Mouse (Mus musculus) left cerebral cortex, adult 2 months (tissue): ENCODE measurements around the gene Tns4. TPM values are rescaled to one million over a fixed set of nuclear protein-coding genes. Genes with fewer than 3 reads are reported as not detected.

Experiments
- DNase-seq, 2 experiments: peaks; one replicate each; pipeline ENCODE4 v3.0.0; 2021 to 2022; ENCODE audit warnings: low spot score in 2 of 2, mixed read lengths in 1 of 2; ENCODE audit errors: extremely low spot score in 1 of 2
- H3K27ac ChIP-seq: fragments of 200-600 bp; 2 replicates; pipeline ENCODE4 v1.8.1; 2022
- H3K4me3 ChIP-seq: fragments of 200-600 bp; 2 replicates; pipeline ENCODE4 v1.8.1; 2022
- CTCF ChIP-seq: fragments of 200-600 bp; IDR thresholded peaks from 2 replicates; pipeline ENCODE4 v1.8.1; 2022; ENCODE audit warnings: antibody characterized with exemption, mild to moderate bottlenecking, moderate library complexity
- intact Hi-C: fragments of 180-260 bp; cut with DNase I; formaldehyde crosslinking; loops from one replicate; pipeline ENCODE4 v1.15.1; 2025
- long read RNA-seq, 2 experiments: library from polyadenylated mRNA; stranded (forward); transcript quantifications; one replicate each; pipeline ENCODE4 v2.0.0; 2021; ENCODE audit warnings: borderline mapping rate in 2 of 2
- total RNA-seq, 2 experiments: library from RNA; stranded (reverse); gene quantifications; 2 replicates each; pipeline ENCODE4 v1.2.3; 2021

The Tns4 gene
- 1 to 10 TPM in 1 of 2 experiments, under 1 TPM in 1; 0.19 to 1.1 TPM for total RNA-seq
- long read RNA-seq, experiment 1, partial matches to known transcripts = 1 of 2 reads
- long read RNA-seq, experiment 1, other reads (novel, unspliced or antisense) = 1 of 2 reads
- long read RNA-seq, experiment 2, partial matches to known transcripts = 1 of 1 reads
- long read RNA-seq, experiment 2, other reads (novel, unspliced or antisense) = 0 of 1 reads

- no peak for TF ChIP-seq CTCF
Observed at GRCm38 (mm10) chr11:99089077-99089601, at the start of gene Tns4. Gene Tns4 (minus strand): TSS chr11:99089306.

GRCm38 (mm10) chr11:99137385-99137784, 48.3 kb upstream of the Tns4 start:
- Histone ChIP-seq H3K4me3 (no peak overlapping the region), H3K27ac (no peak overlapping the region)
- TF ChIP-seq CTCF = no peak
- intact Hi-C loops = no loop called here
- DNase-seq = no peak

More at GRCm38 (mm10) chr11:99089077-99089601, at the start of gene Tns4:
- no peak within 1 kb of the TSS for H3K4me3 ChIP-seq
- peak within 1 kb of the TSS; percentile 9; the same call in 1 of the 2 replicates for H3K27ac ChIP-seq
- DNase-seq = no peak
- intact Hi-C loops = no loop called here

GRCm38 (mm10) chr11:99136961-99137360, 47.9 kb upstream of the Tns4 start:
- Histone ChIP-seq H3K4me3 (no peak overlapping the region), H3K27ac (no peak overlapping the region)
- no peak for DNase-seq
- intact Hi-C loops = no loop called here
- TF ChIP-seq CTCF = no peak

DNA sequence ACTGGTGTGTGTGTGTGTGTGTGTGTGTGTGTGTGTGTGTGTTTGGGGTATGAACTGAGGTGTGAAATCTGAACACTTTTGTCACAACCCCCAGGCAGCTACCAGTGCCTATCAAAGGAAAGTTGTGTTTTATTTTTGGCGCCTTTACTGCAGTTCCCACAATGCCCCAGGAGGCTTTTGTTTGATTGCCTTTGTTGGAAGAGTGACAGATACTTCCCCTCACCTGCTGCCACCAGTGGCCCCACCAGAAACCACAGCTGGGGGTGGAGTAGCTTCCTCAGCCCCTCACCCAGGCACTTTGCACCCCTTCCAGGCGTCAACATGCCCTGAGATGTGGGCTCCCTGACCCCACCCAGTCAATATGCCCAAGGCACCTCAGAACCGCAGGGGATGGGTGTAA, 47.3 kb upstream of the Tns4 start:
- H3K27ac ChIP-seq = no peak overlapping the region
- H3K4me3 ChIP-seq = no peak overlapping the region
- DNase-seq = no peak
- no peak for TF ChIP-seq CTCF
- intact Hi-C loops = no loop called here

- Histone ChIP-seq H3K4me3 (no peak overlapping the region), H3K27ac (no peak overlapping the region)
- no peak for TF ChIP-seq CTCF
- intact Hi-C loops = no loop called here
- no peak for DNase-seq
Observed at GRCm38 (mm10) chr11:99135047-99135440, 45.9 kb upstream of the Tns4 start.

GRCm38 (mm10) chr11:99134266-99135046, 45.4 kb upstream of the Tns4 start:
- no peak for TF ChIP-seq CTCF
- intact Hi-C loops = no loop called here
- DNase-seq = no peak
- Histone ChIP-seq H3K27ac (no peak overlapping the region), H3K4me3 (no peak overlapping the region)

DNA sequence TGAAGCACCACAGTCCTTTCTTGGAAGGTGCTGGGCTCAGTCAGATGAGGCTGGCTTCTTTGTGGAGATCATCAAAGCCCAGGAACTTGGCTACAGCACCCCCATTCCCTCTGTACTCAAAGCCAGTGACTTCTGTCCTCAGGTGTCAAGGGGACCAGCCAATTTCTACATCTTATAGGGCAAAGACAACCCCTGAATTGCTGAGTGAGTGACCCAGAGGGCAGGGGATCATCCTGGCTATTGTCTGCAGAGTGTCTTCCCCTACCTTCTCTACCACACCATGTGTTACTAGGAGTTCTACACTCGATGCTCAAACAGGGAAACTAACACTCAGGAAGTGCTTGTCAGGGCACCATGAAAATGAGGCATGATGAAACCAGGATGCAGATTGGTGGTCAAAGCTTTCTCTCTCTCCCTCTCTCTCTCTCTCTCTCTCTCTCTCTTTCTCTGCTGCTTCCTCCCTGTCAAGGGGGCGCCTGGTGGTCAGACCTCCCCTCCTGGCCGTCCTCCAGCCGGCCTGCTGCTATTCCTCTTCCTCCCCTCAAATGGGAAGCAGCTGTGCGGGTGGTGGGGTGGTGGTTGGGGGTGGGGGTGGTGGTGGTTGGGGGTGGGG, 44.3 kb upstream of the Tns4 start:
- Histone ChIP-seq H3K27ac (no peak overlapping the region), H3K4me3 (no peak overlapping the region)
- intact Hi-C loops = no loop called here
- no peak for TF ChIP-seq CTCF
- no peak for DNase-seq

- Histone ChIP-seq H3K4me3 (no peak overlapping the region), H3K27ac (no peak overlapping the region)
- no peak for TF ChIP-seq CTCF
- intact Hi-C loops = no loop called here
- DNase-seq = no peak
Observed at GRCm38 (mm10) chr11:99132091-99132730, 43.1 kb upstream of the Tns4 start.

- no peak overlapping the region for H3K27ac ChIP-seq
- no peak overlapping the region for H3K4me3 ChIP-seq
- no peak for TF ChIP-seq CTCF
- intact Hi-C loops = no loop called here
- no peak for DNase-seq
Observed at GRCm38 (mm10) chr11:99131463-99131840, 42.3 kb upstream of the Tns4 start.

GRCm38 (mm10) chr11:99130736-99131462, 41.8 kb upstream of the Tns4 start:
- no peak for TF ChIP-seq CTCF
- no peak overlapping the region for H3K27ac ChIP-seq
- intact Hi-C loops = no loop called here

GRCm38 (mm10) chr11:99129287-99129686, 40.2 kb upstream of the Tns4 start:
- no peak overlapping the region for H3K4me3 ChIP-seq
- TF ChIP-seq CTCF = no peak
- intact Hi-C loops = no loop called here
- H3K27ac ChIP-seq = no peak overlapping the region
- no peak for DNase-seq

More at GRCm38 (mm10) chr11:99130736-99131462, 41.8 kb upstream of the Tns4 start:
- no peak for DNase-seq
- no peak overlapping the region for H3K4me3 ChIP-seq
